Mouse (Mus musculus): ENCODE data around the gene Zfp36l1.
"Not testable (repeated sequence)": the region's sequence is repeated elsewhere in the genome, so short reads cannot be mapped to it uniquely, and the experiment has no call there.

Zfp36l1 gene

GRCm38 (mm10) chr12:80109753-80110545 is 2.9 kb downstream of the Zfp36l1 start:
- TF ChIP-seq CTCF (conservative IDR thresholded peaks at IDR 0.05; ENCODE audit: low read length), result no peak
- TF ChIP-seq POU5F1 (IDR thresholded peaks at IDR 0.05; ENCODE audit: borderline replicate concordance, low read length), result no peak
- TF ChIP-seq NANOG (IDR thresholded peaks at IDR 0.05; ENCODE audit: borderline replicate concordance, low read length), result no peak
- peaks cover 57% of the 10 kb centered on the region for H3K4me1 ChIP-seq (replicated peaks; ENCODE audit: low read depth, low read length)

GRCm38 (mm10) chr12:80108896-80109668 is 3.7 kb downstream of the Zfp36l1 start:
- TF ChIP-seq CTCF (conservative IDR thresholded peaks at IDR 0.05; ENCODE audit: low read length), result peak; percentile 25
- peaks cover 33% of the 10 kb centered on the region for H3K27me3 ChIP-seq (ENCODE audit: insufficient read depth, low read length)
- not testable (repeated sequence) for H3K9me3 ChIP-seq (ENCODE audit: low read length)

More at GRCm38 (mm10) chr12:80109753-80110545, 2.9 kb downstream of the Zfp36l1 start:
- Histone ChIP-seq H3K9me3 (ENCODE audit: low read length) (no peaks in the 10 kb centered on the region), H3K36me3 (ENCODE audit: insufficient read depth, low read length) (peaks cover 29% of the 10 kb centered on the region), H3K27me3 (ENCODE audit: insufficient read depth, low read length) (peaks cover 40% of the 10 kb centered on the region), H3K4me3 (replicated peaks; ENCODE audit: low read length) (peak overlapping the region; percentile 95)

GRCm38 (mm10) chr12:80106896-80107667 is 5.7 kb downstream of the Zfp36l1 start:
- Histone ChIP-seq H3K9me3 (ENCODE audit: low read length) (no peaks in the 10 kb centered on the region), H3K4me3 (replicated peaks; ENCODE audit: low read length) (no peak overlapping the region), H3K4me1 (replicated peaks; ENCODE audit: low read depth, low read length) (peaks cover 46% of the 10 kb centered on the region), H3K27me3 (ENCODE audit: insufficient read depth, low read length) (peaks cover 31% of the 10 kb centered on the region), H3K36me3 (ENCODE audit: insufficient read depth, low read length) (peaks cover 29% of the 10 kb centered on the region)
- TF ChIP-seq POU5F1 (IDR thresholded peaks at IDR 0.05; ENCODE audit: borderline replicate concordance, low read length) (no peak), NANOG (IDR thresholded peaks at IDR 0.05; ENCODE audit: borderline replicate concordance, low read length) (0 out of 2 replicates have a peak, but pooled peaks have one; percentile 5)

More at GRCm38 (mm10) chr12:80108896-80109668, 3.7 kb downstream of the Zfp36l1 start:
- H3K4me3 ChIP-seq (replicated peaks; ENCODE audit: low read length), result peak overlapping the region; percentile 95
- peaks cover 29% of the 10 kb centered on the region for H3K36me3 ChIP-seq (ENCODE audit: insufficient read depth, low read length)
- peaks cover 48% of the 10 kb centered on the region for H3K4me1 ChIP-seq (replicated peaks; ENCODE audit: low read depth, low read length)

- Histone ChIP-seq H3K4me1 (replicated peaks; ENCODE audit: low read depth, low read length) (peaks cover 45% of the 10 kb centered on the region), H3K36me3 (ENCODE audit: insufficient read depth, low read length) (peaks cover 29% of the 10 kb centered on the region), H3K27me3 (ENCODE audit: insufficient read depth, low read length) (peaks cover 31% of the 10 kb centered on the region), H3K9me3 (ENCODE audit: low read length) (no peaks in the 10 kb centered on the region), H3K4me3 (replicated peaks; ENCODE audit: low read length) (no peak overlapping the region)
- no peak for TF ChIP-seq CTCF (conservative IDR thresholded peaks at IDR 0.05; ENCODE audit: low read length)
- TF ChIP-seq NANOG (IDR thresholded peaks at IDR 0.05; ENCODE audit: borderline replicate concordance, low read length), result no peak
- no peak for TF ChIP-seq POU5F1 (IDR thresholded peaks at IDR 0.05; ENCODE audit: borderline replicate concordance, low read length)
These were observed 6.5 kb downstream of the Zfp36l1 start for GRCm38 (mm10) chr12:80106138-80106895.

GRCm38 (mm10) chr12:80103521-80103973 is 9.3 kb downstream of the Zfp36l1 start:
- peaks cover 21% of the 10 kb centered on the region for H3K4me1 ChIP-seq (replicated peaks; ENCODE audit: low read depth, low read length)
- TF ChIP-seq CTCF (conservative IDR thresholded peaks at IDR 0.05; ENCODE audit: low read length) (no peak), POU5F1 (IDR thresholded peaks at IDR 0.05; ENCODE audit: borderline replicate concordance, low read length) (no peak), NANOG (IDR thresholded peaks at IDR 0.05; ENCODE audit: borderline replicate concordance, low read length) (no peak)

GRCm38 (mm10) chr12:80103089-80103488 is 9.7 kb downstream of the Zfp36l1 start:
- H3K36me3 ChIP-seq (ENCODE audit: insufficient read depth, low read length), result peaks cover 10% of the 10 kb centered on the region
- TF ChIP-seq POU5F1 (IDR thresholded peaks at IDR 0.05; ENCODE audit: borderline replicate concordance, low read length), result no peak
- TF ChIP-seq CTCF (conservative IDR thresholded peaks at IDR 0.05; ENCODE audit: low read length), result no peak
- TF ChIP-seq NANOG (IDR thresholded peaks at IDR 0.05; ENCODE audit: borderline replicate concordance, low read length), result no peak
- H3K4me1 ChIP-seq (replicated peaks; ENCODE audit: low read depth, low read length), result peaks cover 18% of the 10 kb centered on the region
- H3K27me3 ChIP-seq (ENCODE audit: insufficient read depth, low read length), result peaks cover 43% of the 10 kb centered on the region
- no peak overlapping the region for H3K4me3 ChIP-seq (replicated peaks; ENCODE audit: low read length)
- no peaks in the 10 kb centered on the region for H3K9me3 ChIP-seq (ENCODE audit: low read length)

More at GRCm38 (mm10) chr12:80103521-80103973, 9.3 kb downstream of the Zfp36l1 start:
- no peak overlapping the region for H3K4me3 ChIP-seq (replicated peaks; ENCODE audit: low read length)
- H3K27me3 ChIP-seq (ENCODE audit: insufficient read depth, low read length), result peaks cover 43% of the 10 kb centered on the region
- peaks cover 13% of the 10 kb centered on the region for H3K36me3 ChIP-seq (ENCODE audit: insufficient read depth, low read length)
- no peaks in the 10 kb centered on the region for H3K9me3 ChIP-seq (ENCODE audit: low read length)

GRCm38 (mm10) chr12:80098825-80099224 is 14.0 kb downstream of the Zfp36l1 start:
- Histone ChIP-seq H3K27me3 (ENCODE audit: insufficient read depth, low read length) (peaks cover 43% of the 10 kb centered on the region), H3K4me1 (replicated peaks; ENCODE audit: low read depth, low read length) (peaks cover 7% of the 10 kb centered on the region; the same call in 1 of the 2 replicates), H3K9me3 (ENCODE audit: low read length) (no peaks in the 10 kb centered on the region), H3K36me3 (ENCODE audit: insufficient read depth, low read length) (no peaks in the 10 kb centered on the region), H3K4me3 (replicated peaks; ENCODE audit: low read length) (no peak overlapping the region)
- TF ChIP-seq CTCF (conservative IDR thresholded peaks at IDR 0.05; ENCODE audit: low read length), result no peak
- no peak for TF ChIP-seq POU5F1 (IDR thresholded peaks at IDR 0.05; ENCODE audit: borderline replicate concordance, low read length)
- TF ChIP-seq NANOG (IDR thresholded peaks at IDR 0.05; ENCODE audit: borderline replicate concordance, low read length), result no peak

Data from E14TG2a.4 (cell line).